Mouse (Mus musculus): ENCODE measurements around the gene Zfp420. TPM values are rescaled to one million over a fixed set of nuclear protein-coding genes. Genes with fewer than 3 reads are reported as not detected.
A peak's percentile ranks its signal among the peaks of the same experiment; 100 is the strongest.

The Zfp420 gene
- polyA plus RNA-seq, 1 experiment from 2014 or later = 12.5 TPM

DNA sequence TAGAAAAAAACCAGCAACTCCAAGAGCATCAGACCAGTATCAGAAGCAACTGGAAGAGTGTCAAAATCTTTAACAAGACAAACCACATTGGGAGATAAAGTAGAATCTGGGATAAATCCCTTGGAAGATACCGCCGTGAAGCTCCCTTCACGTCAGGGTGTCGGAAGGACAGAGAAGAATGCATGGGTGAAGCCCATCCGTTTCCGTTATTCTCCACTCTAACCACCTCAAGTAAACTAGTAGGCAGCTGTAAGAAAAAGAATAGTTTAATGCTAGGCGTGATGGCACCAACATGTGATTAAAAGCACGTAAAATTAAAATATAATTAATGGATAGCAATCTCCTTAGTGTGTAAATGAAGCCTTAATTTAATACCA, 46.9 kb downstream of the Zfp420 start:
- H3K27me3 ChIP-seq (ENCODE audit: control insufficient read depth, insufficient read depth, low read length) = no peaks in the 10 kb centered on the region
- ATAC-seq (ENCODE audit: insufficient number of reproducible peaks, low FRiP score, low TSS enrichment, low read depth) = no peak
- H3K9me3 ChIP-seq (ENCODE audit: control insufficient read depth, low read length) = no peaks in the 10 kb centered on the region
- H3K4me2 ChIP-seq (ENCODE audit: low read depth, severe bottlenecking) = peak overlapping the region; percentile 65
- peak overlapping the region; percentile 69 for H3K9ac ChIP-seq (ENCODE audit: low read length)
- H3K27ac ChIP-seq (replicated peaks; ENCODE audit: low read depth, low read length) = no peak overlapping the region; the same call in 1 of the 2 replicates
- H3K4me3 ChIP-seq (ENCODE audit: low read depth, low read length) = peak overlapping the region; percentile 53
- H3K4me1 ChIP-seq (ENCODE audit: control insufficient read depth, insufficient read depth, low read length) = no peaks in the 10 kb centered on the region
- H3K36me3 ChIP-seq (ENCODE audit: control insufficient read depth, insufficient read depth, low read length) = peaks cover 4% of the 10 kb centered on the region; the same call in 1 of the 2 replicates
- 29% methylated on average over 8 of the region's 8 CpGs for WGBS
- DNase-seq (ENCODE audit: low spot score) = peak; percentile 38

GRCm38 (mm10) chr7:29907206-29907605, 47.4 kb downstream of the Zfp420 start:
- no peak for DNase-seq (ENCODE audit: low spot score)
- WGBS = 87% methylated on average over 5 of the region's 5 CpGs
- Histone ChIP-seq H3K4me2 (ENCODE audit: low read depth, severe bottlenecking) (no peak overlapping the region), H3K4me1 (ENCODE audit: control insufficient read depth, insufficient read depth, low read length) (no peaks in the 10 kb centered on the region), H3K27ac (replicated peaks; ENCODE audit: low read depth, low read length) (no peak overlapping the region), H3K27me3 (ENCODE audit: control insufficient read depth, insufficient read depth, low read length) (no peaks in the 10 kb centered on the region), H3K9ac (ENCODE audit: low read length) (no peak overlapping the region), H3K4me3 (ENCODE audit: low read depth, low read length) (no peak overlapping the region), H3K9me3 (ENCODE audit: control insufficient read depth, low read length) (no peaks in the 10 kb centered on the region; the same call in 1 of the 2 replicates), H3K36me3 (ENCODE audit: control insufficient read depth, insufficient read depth, low read length) (peaks cover 9% of the 10 kb centered on the region)
- no peak for ATAC-seq (ENCODE audit: insufficient number of reproducible peaks, low FRiP score, low TSS enrichment, low read depth)

- WGBS = under 1% methylated on average over 33 of the region's 33 CpGs
- H3K9me3 ChIP-seq (ENCODE audit: control insufficient read depth, low read length) = no peaks in the 10 kb centered on the region; the same call in 1 of the 2 replicates
Measured at GRCm38 (mm10) chr7:29908130-29908950, 48.6 kb downstream of the Zfp420 start, which contains the start of gene Zfp383. TSS of gene Zfp383 (plus strand) at chr7:29908223.

DNA sequence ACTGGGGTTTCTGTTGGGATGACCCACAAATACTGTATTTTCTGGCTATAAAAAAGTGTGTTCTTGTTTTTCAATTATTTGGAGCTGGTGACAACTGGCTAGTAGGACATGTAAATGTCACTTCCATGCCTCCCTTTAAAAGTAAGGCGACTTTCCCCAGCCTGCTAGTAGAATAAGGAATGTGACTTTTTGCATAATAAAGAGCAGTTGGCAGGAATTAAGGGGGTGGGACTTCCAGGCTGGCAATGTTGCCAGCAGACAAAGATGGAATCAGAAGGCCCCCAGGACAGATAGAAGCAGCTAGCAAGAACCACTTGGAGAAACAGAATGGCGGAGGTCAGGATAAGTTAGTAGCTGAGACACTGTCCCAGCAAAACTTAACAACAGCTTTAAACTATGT, 50.5 kb downstream of the Zfp420 start:
- H3K9me3 ChIP-seq (ENCODE audit: control insufficient read depth, low read length) = no peaks in the 10 kb centered on the region; the same call in 1 of the 2 replicates
- no peaks in the 10 kb centered on the region for H3K4me1 ChIP-seq (ENCODE audit: control insufficient read depth, insufficient read depth, low read length)
- no peak overlapping the region for H3K4me3 ChIP-seq (ENCODE audit: low read depth, low read length)
- ATAC-seq (ENCODE audit: insufficient number of reproducible peaks, low FRiP score, low TSS enrichment, low read depth) (no peak), DNase-seq (ENCODE audit: low spot score) (no peak)
- WGBS = 80% methylated on average over 2 of the region's 2 CpGs
- H3K27me3 ChIP-seq (ENCODE audit: control insufficient read depth, insufficient read depth, low read length) = no peaks in the 10 kb centered on the region
- H3K4me2 ChIP-seq (ENCODE audit: low read depth, severe bottlenecking) = no peak overlapping the region
- H3K9ac ChIP-seq (ENCODE audit: low read length) = no peak overlapping the region
- H3K36me3 ChIP-seq (ENCODE audit: control insufficient read depth, insufficient read depth, low read length) = peaks cover 19% of the 10 kb centered on the region
- H3K27ac ChIP-seq (replicated peaks; ENCODE audit: low read depth, low read length) = no peak overlapping the region

More at GRCm38 (mm10) chr7:29908130-29908950, 48.6 kb downstream of the Zfp420 start, which contains the start of gene Zfp383:
- H3K36me3 ChIP-seq (ENCODE audit: control insufficient read depth, insufficient read depth, low read length) = peaks cover 8% of the 10 kb centered on the region
- H3K27me3 ChIP-seq (ENCODE audit: control insufficient read depth, insufficient read depth, low read length) = no peaks in the 10 kb centered on the region
- ATAC-seq (ENCODE audit: insufficient number of reproducible peaks, low FRiP score, low TSS enrichment, low read depth) (peak; percentile 78), DNase-seq (ENCODE audit: low spot score) (peak; percentile 94)
- H3K4me3 ChIP-seq (ENCODE audit: low read depth, low read length) = peak within 1 kb of the TSS; percentile 46
- H3K4me2 ChIP-seq (ENCODE audit: low read depth, severe bottlenecking) = peak within 1 kb of the TSS; percentile 59
- H3K9ac ChIP-seq (ENCODE audit: low read length) = peak within 1 kb of the TSS; percentile 67
- no peaks in the 10 kb centered on the region for H3K4me1 ChIP-seq (ENCODE audit: control insufficient read depth, insufficient read depth, low read length)
- H3K27ac ChIP-seq (replicated peaks; ENCODE audit: low read depth, low read length) = no peak within 1 kb of the TSS

DNA sequence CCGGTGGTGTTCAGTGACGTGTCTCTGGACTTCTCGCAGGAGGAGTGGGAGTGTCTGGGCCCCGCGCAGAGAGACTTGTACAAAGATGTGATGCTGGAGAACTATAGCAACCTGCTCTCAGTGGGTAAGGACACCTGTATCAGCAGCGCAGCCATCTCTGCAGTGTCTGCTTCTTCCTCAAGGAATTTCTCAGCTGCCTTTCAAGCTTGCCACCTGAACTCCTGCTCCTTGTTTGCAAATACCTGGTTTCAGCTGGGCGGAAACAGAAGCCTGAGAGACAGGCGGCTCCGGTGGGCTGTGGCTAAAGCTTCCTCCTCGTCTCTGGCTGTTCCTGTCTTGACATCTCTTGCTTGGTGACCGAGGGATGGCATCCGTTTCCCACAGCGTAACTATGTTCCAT, 52.4 kb downstream of the Zfp420 start:
- ATAC-seq (ENCODE audit: insufficient number of reproducible peaks, low FRiP score, low TSS enrichment, low read depth) = no peak
- no peaks in the 10 kb centered on the region for H3K27me3 ChIP-seq (ENCODE audit: control insufficient read depth, insufficient read depth, low read length)
- H3K27ac ChIP-seq (replicated peaks; ENCODE audit: low read depth, low read length) = no peak overlapping the region
- H3K4me3 ChIP-seq (ENCODE audit: low read depth, low read length) = no peak overlapping the region
- no peaks in the 10 kb centered on the region; the same call in 1 of the 2 replicates for H3K9me3 ChIP-seq (ENCODE audit: control insufficient read depth, low read length)
- H3K4me2 ChIP-seq (ENCODE audit: low read depth, severe bottlenecking) = no peak overlapping the region
- peaks cover 25% of the 10 kb centered on the region for H3K36me3 ChIP-seq (ENCODE audit: control insufficient read depth, insufficient read depth, low read length)
- no peak overlapping the region for H3K9ac ChIP-seq (ENCODE audit: low read length)
- WGBS = 93% methylated on average over 13 of the region's 13 CpGs
- no peak for DNase-seq (ENCODE audit: low spot score)
- no peaks in the 10 kb centered on the region for H3K4me1 ChIP-seq (ENCODE audit: control insufficient read depth, insufficient read depth, low read length)

DNA sequence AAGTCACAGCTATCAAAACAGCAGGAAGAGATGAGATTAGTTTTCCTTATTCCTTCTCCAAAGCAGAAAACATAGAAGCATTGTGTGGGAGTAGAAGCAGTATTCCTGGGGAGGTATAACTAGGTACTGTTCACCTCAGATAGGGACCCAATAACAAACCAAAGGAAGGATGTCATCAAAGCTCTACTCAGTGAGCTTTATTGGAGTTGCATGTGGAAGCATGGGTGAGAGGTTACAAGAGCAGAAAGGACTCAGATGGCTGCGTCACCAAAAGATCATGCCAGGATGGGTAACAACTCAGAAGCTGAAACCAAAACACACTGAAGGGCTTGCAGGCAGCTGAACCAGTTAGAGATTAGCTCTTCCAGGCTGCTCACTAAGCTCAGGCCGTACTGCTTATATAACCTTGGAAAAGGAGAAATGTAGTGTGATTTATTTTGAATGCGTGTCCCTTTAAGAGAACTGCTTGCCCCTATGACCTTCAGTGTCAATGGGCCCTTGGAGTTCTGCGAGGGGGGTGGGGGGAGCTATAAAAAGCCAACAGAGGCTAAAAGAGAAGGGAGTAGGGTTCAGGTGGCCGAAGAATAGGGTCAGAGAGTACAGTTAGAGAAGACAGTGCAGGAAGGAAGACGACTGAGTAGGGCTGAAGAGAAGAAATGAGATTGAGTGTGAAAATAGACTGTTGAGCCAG, 57.7 kb downstream of the Zfp420 start:
- DNase-seq (ENCODE audit: low spot score) = no peak
- WGBS = 51% methylated on average over 6 of the region's 6 CpGs
- Histone ChIP-seq H3K4me2 (ENCODE audit: low read depth, severe bottlenecking) (no peak overlapping the region), H3K4me1 (ENCODE audit: control insufficient read depth, insufficient read depth, low read length) (no peaks in the 10 kb centered on the region), H3K4me3 (ENCODE audit: low read depth, low read length) (no peak overlapping the region), H3K27me3 (ENCODE audit: control insufficient read depth, insufficient read depth, low read length) (no peaks in the 10 kb centered on the region), H3K27ac (replicated peaks; ENCODE audit: low read depth, low read length) (no peak overlapping the region), H3K9ac (ENCODE audit: low read length) (no peak overlapping the region), H3K36me3 (ENCODE audit: control insufficient read depth, insufficient read depth, low read length) (peaks cover 20% of the 10 kb centered on the region), H3K9me3 (ENCODE audit: control insufficient read depth, low read length) (no peaks in the 10 kb centered on the region; the same call in 1 of the 2 replicates)
- no peak for ATAC-seq (ENCODE audit: insufficient number of reproducible peaks, low FRiP score, low TSS enrichment, low read depth)

DNA sequence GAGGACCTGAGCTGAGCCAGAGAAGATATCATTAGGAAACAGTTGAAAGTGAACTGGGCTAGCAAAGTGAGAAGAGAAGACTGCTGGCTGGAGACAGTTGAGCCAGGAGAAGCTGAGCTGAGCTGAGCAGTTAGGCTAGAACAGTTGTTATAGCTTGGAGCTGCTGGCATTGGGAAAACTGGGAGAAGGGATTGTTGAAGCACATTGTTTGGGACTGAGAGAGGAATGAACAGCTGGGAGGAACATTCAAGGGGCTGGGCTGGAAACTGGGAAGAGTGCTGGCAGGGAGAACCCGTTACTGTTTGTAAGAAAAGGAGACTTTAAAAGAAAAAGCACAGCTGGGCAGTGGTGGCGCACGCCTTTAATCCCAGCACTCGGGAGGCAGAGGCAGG, 58.3 kb downstream of the Zfp420 start:
- ATAC-seq (ENCODE audit: insufficient number of reproducible peaks, low FRiP score, low TSS enrichment, low read depth) (no peak), DNase-seq (ENCODE audit: low spot score) (no peak)
- 94% methylated on average over 4 of the region's 4 CpGs for WGBS
- H3K36me3 ChIP-seq (ENCODE audit: control insufficient read depth, insufficient read depth, low read length) = peaks cover 20% of the 10 kb centered on the region
- no peaks in the 10 kb centered on the region for H3K4me1 ChIP-seq (ENCODE audit: control insufficient read depth, insufficient read depth, low read length)
- no peaks in the 10 kb centered on the region for H3K27me3 ChIP-seq (ENCODE audit: control insufficient read depth, insufficient read depth, low read length)
- H3K4me2 ChIP-seq (ENCODE audit: low read depth, severe bottlenecking) = no peak overlapping the region
- H3K27ac ChIP-seq (replicated peaks; ENCODE audit: low read depth, low read length) = no peak overlapping the region
- H3K9me3 ChIP-seq (ENCODE audit: control insufficient read depth, low read length) = no peaks in the 10 kb centered on the region; the same call in 1 of the 2 replicates
- no peak overlapping the region for H3K9ac ChIP-seq (ENCODE audit: low read length)
- no peak overlapping the region for H3K4me3 ChIP-seq (ENCODE audit: low read depth, low read length)

DNA sequence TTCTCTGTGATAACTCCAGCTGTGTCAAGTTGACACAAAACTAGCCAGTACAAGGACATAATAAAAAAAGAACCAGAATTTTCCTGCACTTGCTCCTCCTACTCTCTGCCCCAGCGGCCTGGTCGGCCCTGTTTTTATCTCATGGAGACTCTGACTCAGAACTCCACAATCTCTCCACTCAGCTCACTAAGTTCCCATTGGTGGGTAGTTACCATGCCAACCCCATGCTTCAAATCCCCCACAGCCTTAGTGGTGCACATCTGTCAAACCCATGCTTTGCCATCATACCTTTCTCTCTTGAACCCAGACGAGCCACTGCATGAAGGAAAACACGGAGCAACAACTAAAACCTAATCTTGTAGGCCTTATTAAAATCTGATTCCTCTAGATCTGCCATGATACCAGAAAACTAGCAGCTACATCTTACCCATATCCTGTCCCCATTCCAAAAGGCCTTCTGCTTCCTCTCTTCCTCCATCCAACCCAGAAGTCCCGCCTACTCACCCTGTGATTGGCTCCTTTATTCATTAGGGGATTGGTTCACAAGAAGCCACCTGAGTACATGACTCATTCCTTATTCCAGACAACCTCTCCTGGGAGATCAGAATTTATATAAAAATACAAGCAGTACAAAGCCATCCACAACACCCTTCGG, 61.8 kb downstream of the Zfp420 start:
- DNase-seq (ENCODE audit: low spot score) = no peak
- Histone ChIP-seq H3K4me2 (ENCODE audit: low read depth, severe bottlenecking) (no peak overlapping the region), H3K9ac (ENCODE audit: low read length) (no peak overlapping the region), H3K4me3 (ENCODE audit: low read depth, low read length) (no peak overlapping the region), H3K27me3 (ENCODE audit: control insufficient read depth, insufficient read depth, low read length) (no peaks in the 10 kb centered on the region), H3K9me3 (ENCODE audit: control insufficient read depth, low read length) (no peaks in the 10 kb centered on the region), H3K4me1 (ENCODE audit: control insufficient read depth, insufficient read depth, low read length) (no peaks in the 10 kb centered on the region), H3K27ac (replicated peaks; ENCODE audit: low read depth, low read length) (no peak overlapping the region), H3K36me3 (ENCODE audit: control insufficient read depth, insufficient read depth, low read length) (0 out of 2 replicates have a peak, but pooled peaks cover 2% of the 10 kb centered on the region)
- 89% methylated on average over 6 of the region's 6 CpGs for WGBS
- no peak for ATAC-seq (ENCODE audit: insufficient number of reproducible peaks, low FRiP score, low TSS enrichment, low read depth)

Measured in limb, embryonic 11.5 days (tissue).